In the genomic region with DNA sequence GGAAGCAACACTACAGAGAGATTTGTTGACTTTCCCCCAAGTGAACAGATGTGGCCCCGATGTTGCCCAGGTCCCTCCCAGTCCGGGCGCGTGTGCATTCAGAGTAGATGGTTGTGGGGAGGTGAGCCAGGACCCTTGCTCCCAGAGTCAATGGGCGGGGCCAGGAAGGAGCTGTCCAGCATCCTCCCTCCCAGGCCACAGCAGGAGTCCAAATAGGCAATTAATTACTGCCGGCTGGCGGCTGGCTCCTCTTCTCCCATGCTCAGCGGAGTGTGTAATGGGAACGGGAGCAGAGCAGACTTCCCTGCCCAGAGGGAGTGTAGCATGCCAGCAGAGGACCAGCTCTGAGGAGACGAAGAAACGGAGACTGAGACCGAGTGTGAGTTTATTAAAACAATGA, we compare ENCODE assay signal across 10 mouse cellular contexts. TPM values are rescaled to one million over a fixed set of nuclear protein-coding genes. Genes with fewer than 3 reads are reported as not detected.
DNase-seq lines count a peak whose midpoint lies in the region; ATAC-seq and TF ChIP-seq lines count a peak whose summit lies in the region.
"Had no signal": no experiment of that assay in that cellular context is flagged by ENCODE, and none has a peak within 500 bp of the region (broad histone marks: within the 10 kb centered on the region; RNA-seq: fewer than 3 reads in every experiment).

No protein-coding gene starts in this region.

- peak overlapping the region; percentile 37 for H3K4me2 ChIP-seq in midbrain, embryonic 15.5 days
- H3K4me2 ChIP-seq: embryonic facial prominence, embryonic 15.5 days; limb, embryonic 12.5 days had no signal

- H3K4me1 ChIP-seq in embryonic facial prominence, embryonic 10.5 days = peaks cover 19% of the 10 kb centered on the region
- no peaks in the 10 kb centered on the region for H3K4me1 ChIP-seq in kidney, adult 2 months (ENCODE audit: control insufficient read depth, insufficient read depth, low read length)
- H3K4me1 ChIP-seq in midbrain, embryonic 15.5 days = peaks cover 24% of the 10 kb centered on the region
- H3K4me1 ChIP-seq: embryonic facial prominence, embryonic 15.5 days had no signal

- no peaks in the 10 kb centered on the region for H3K36me3 ChIP-seq in embryonic facial prominence, embryonic 10.5 days (replicated peaks)
- H3K36me3 ChIP-seq in kidney, adult 2 months (ENCODE audit: control insufficient read depth, insufficient read depth, low read length) = no peaks in the 10 kb centered on the region
- H3K36me3 ChIP-seq in midbrain, embryonic 15.5 days (replicated peaks) = no peaks in the 10 kb centered on the region
- H3K36me3 ChIP-seq: embryonic facial prominence, embryonic 15.5 days; limb, embryonic 12.5 days had no signal

- H3K9me3 ChIP-seq in embryonic facial prominence, embryonic 10.5 days = no peaks in the 10 kb centered on the region
- no peaks in the 10 kb centered on the region for H3K9me3 ChIP-seq in midbrain, embryonic 15.5 days
- H3K9me3 ChIP-seq: embryonic facial prominence, embryonic 15.5 days; limb, embryonic 12.5 days had no signal

- peaks cover 51% of the 10 kb centered on the region for H3K27me3 ChIP-seq in embryonic facial prominence, embryonic 10.5 days (replicated peaks; ENCODE audit: low read depth, poor library complexity, severe bottlenecking)
- no peaks in the 10 kb centered on the region for H3K27me3 ChIP-seq in kidney, adult 2 months (replicated peaks; ENCODE audit: control insufficient read depth, insufficient read depth, low read length)
- no peaks in the 10 kb centered on the region for H3K27me3 ChIP-seq in midbrain, embryonic 15.5 days (replicated peaks)

- no peak for TF ChIP-seq POLR2A in kidney, adult 2 months (IDR thresholded peaks at IDR 0.05; ENCODE audit: low read depth, low read length)

- peak; percentile 21 for DNase-seq in gastrocnemius, postnatal 10 days
- no peak for DNase-seq in gastrocnemius, adult 8-10 months (ENCODE audit: low spot score in 2 of 2)
- peak; percentile 85 for DNase-seq in MN1 (ENCODE audit: low spot score)
- peak; percentile 86 for DNase-seq in embryonic facial prominence, embryonic 10.5 days (ENCODE audit: low spot score)
- DNase-seq in kidney, adult 2 months = peak; percentile 68
- no peak for DNase-seq in lung, postnatal 36 days
- no peak for DNase-seq in thymus, postnatal 10 days (ENCODE audit: low spot score in 2 of 2)

- no peak overlapping the region; the same call in 1 of the 2 replicates for H3K27ac ChIP-seq in embryonic facial prominence, embryonic 10.5 days (replicated peaks)
- H3K27ac ChIP-seq in kidney, adult 2 months (ENCODE audit: insufficient read depth, low read depth, low read length) = no peak overlapping the region
- H3K27ac ChIP-seq in midbrain, embryonic 15.5 days = peak overlapping the region; percentile 65
- H3K27ac ChIP-seq: embryonic facial prominence, embryonic 15.5 days; limb, embryonic 12.5 days had no signal

- under 1% methylated on average over 12 of the region's 12 CpGs for WGBS in embryonic facial prominence, embryonic 10.5 days
- WGBS in kidney, adult 2 months = 2% methylated on average over 12 of the region's 12 CpGs
- 0% methylated on average over 12 of the region's 12 CpGs for WGBS in midbrain, embryonic 15.5 days

- ATAC-seq in midbrain, embryonic 15.5 days (replicated peaks) = peak; percentile 59; the same call in 1 of the 2 replicates

- peak overlapping the region; percentile 11; the same call in 1 of the 2 replicates for H3K4me3 ChIP-seq in embryonic facial prominence, embryonic 10.5 days
- no peak overlapping the region for H3K4me3 ChIP-seq in kidney, adult 2 months (ENCODE audit: insufficient read depth, low read depth, low read length)
- H3K4me3 ChIP-seq in midbrain, embryonic 15.5 days = no peak overlapping the region
- H3K4me3 ChIP-seq: embryonic facial prominence, embryonic 15.5 days; limb, embryonic 12.5 days had no signal

- H3K9ac ChIP-seq in midbrain, embryonic 15.5 days = peak overlapping the region; percentile 3; the same call in 1 of the 2 replicates
- H3K9ac ChIP-seq: embryonic facial prominence, embryonic 15.5 days; limb, embryonic 12.5 days had no signal

- TF ChIP-seq CTCF in kidney, adult 2 months (conservative IDR thresholded peaks at IDR 0.05; ENCODE audit: insufficient read depth, insufficient read length, low read depth, low read length) = no peak

RNA-seq across cellular contexts. Expression of gene Slc32a1, which starts 15.5 kb away (rescaled TPM):
- total RNA-seq in gastrocnemius, postnatal 10 days (2021) = under 1 TPM in 1 of 2 experiments, not detected in 1; 0.11 TPM
- total RNA-seq in gastrocnemius, adult 8-10 months (2022) = not detected
- polyA plus RNA-seq in embryonic facial prominence, embryonic 10.5 days (2016; fragmentation: Nextera tagmentation; extraction: Ambion mirVana) = 0.05 and 0.15 TPM in 2 replicates
- not detected in 2 replicates for polyA plus RNA-seq in kidney, adult 2 months (2012; rRNA removed)
- polyA plus RNA-seq in midbrain, embryonic 15.5 days (2015; fragmentation: Nextera tagmentation; extraction: Ambion mirVana) = 9.8 and 10.5 TPM in 2 replicates
- polyA plus RNA-seq: limb, embryonic 12.5 days had no signal

RNA-seq across cellular contexts. Expression of gene Actr5, which starts 29.6 kb away (rescaled TPM):
- total RNA-seq in gastrocnemius, postnatal 10 days (2021) = 1 to 10 TPM; 4.1 to 6.2 TPM
- 1 to 10 TPM; 2.3 to 3.8 (median 3.2) TPM for total RNA-seq in gastrocnemius, adult 8-10 months (2022)
- polyA plus RNA-seq in embryonic facial prominence, embryonic 10.5 days (2016; fragmentation: Nextera tagmentation; extraction: Ambion mirVana) = 14.4 and 16.7 TPM in 2 replicates
- polyA plus RNA-seq in kidney, adult 2 months (2012; rRNA removed) = 6.2 and 6.4 TPM in 2 replicates
- polyA plus RNA-seq in midbrain, embryonic 15.5 days (2015; fragmentation: Nextera tagmentation; extraction: Ambion mirVana) = 11.7 and 12.8 TPM in 2 replicates

Comparison
In these comparisons a context has a peak if more than half of its experiments do, and no peak if none do; other contexts are left out.
1. DNase-seq: peak in gastrocnemius, postnatal 10 days (single experiment), MN1 (single experiment), embryonic facial prominence, embryonic 10.5 days (single experiment) and kidney, adult 2 months (single experiment); none in gastrocnemius, adult 8-10 months (0 of 2), lung, postnatal 36 days (single experiment) and thymus, postnatal 10 days (0 of 2).